Mouse (Mus musculus) MEL (cell line): ENCODE results near the gene Mob4. TPM values are rescaled to one million over a fixed set of nuclear protein-coding genes. Genes with fewer than 3 reads are reported as not detected.

Source experiments
- DNase-seq: peaks from one replicate; pipeline ENCODE4 v3.0.0; 2011; ENCODE audit warnings: low read depth, low spot score
- H3K27ac ChIP-seq: 2 replicates; pipeline ENCODE4 v1.5.1; 2012; ENCODE audit warnings: low read depth, mild to moderate bottlenecking, control low read depth, low read length, moderate library complexity; ENCODE audit not compliant: control insufficient read depth
- H3K27me3 ChIP-seq, 2 experiments: fragments of 150-350 bp in 1 of 2; sonication (generic) in 1 of 2; 2 replicates each; pipeline ENCODE4 v1.6.1; 2012; ENCODE audit warnings: low read length in 2 of 2, mild to moderate bottlenecking in 2 of 2, improper control_type of control experiment in 1 of 2, moderate library complexity in 1 of 2; ENCODE audit not compliant: insufficient read depth in 2 of 2, control insufficient read depth in 1 of 2
- H3K36me3 ChIP-seq, 2 experiments: 2 replicates each; pipeline ENCODE4 v1.6.1; 2012 to 2014; ENCODE audit warnings: low read length in 2 of 2, improper control_type of control experiment in 1 of 2, inconsistent platforms in 1 of 2, mild to moderate bottlenecking in 1 of 2; ENCODE audit not compliant: insufficient read depth in 2 of 2, control insufficient read depth in 1 of 2
- H3K4me1 ChIP-seq, 2 experiments: fragments of 150-350 bp in 1 of 2; sonication (generic) in 1 of 2; 2 replicates each; pipeline ENCODE4 v1.6.1; 2012; ENCODE audit warnings: low read length in 2 of 2, improper control_type of control experiment in 1 of 2, mild to moderate bottlenecking in 1 of 2; ENCODE audit not compliant: insufficient read depth in 2 of 2, control insufficient read depth in 1 of 2
- H3K4me3 ChIP-seq, 2 experiments: fragments of 150-350 bp in 1 of 2; sonication (generic) in 1 of 2; 2 replicates each; pipeline ENCODE4 v1.5.1; 2012; ENCODE audit warnings: low read depth in 2 of 2, low read length in 2 of 2, mild to moderate bottlenecking in 2 of 2, moderate library complexity in 2 of 2, control low read depth in 1 of 2, improper control_type of control experiment in 1 of 2; ENCODE audit not compliant: control insufficient read depth in 1 of 2, insufficient read depth in 1 of 2
- H3K79me2 ChIP-seq: 2 replicates; pipeline ENCODE4 v1.6.1; 2012; ENCODE audit warnings: mild to moderate bottlenecking, low read length, moderate library complexity; ENCODE audit not compliant: control insufficient read depth, poor library complexity, insufficient read depth
- H3K9ac ChIP-seq: 2 replicates; pipeline ENCODE4 v1.6.1; 2012; ENCODE audit warnings: low read depth, mild to moderate bottlenecking, control low read depth, low read length, moderate library complexity; ENCODE audit not compliant: control insufficient read depth, poor library complexity, severe bottlenecking
- H3K9me3 ChIP-seq: fragments of 150-350 bp; sonication (generic); replicated peaks from 2 replicates; pipeline ENCODE4 v1.6.1; 2012; ENCODE audit warnings: mild to moderate bottlenecking, low read length, improper control_type of control experiment, moderate library complexity; ENCODE audit not compliant: insufficient read depth
- CHD1 ChIP-seq: IDR thresholded peaks from 2 replicates; pipeline ENCODE4 v1.6.1; 2012; ENCODE audit warnings: low read depth, mild to moderate bottlenecking, inconsistent platforms, low read length, improper control_type of control experiment
- CHD2 ChIP-seq: IDR thresholded peaks from 2 replicates; pipeline ENCODE4 v1.6.1; 2011; ENCODE audit warnings: low read length, improper control_type of control experiment
- CTCF ChIP-seq, 3 experiments: IDR thresholded peaks in 2 of 3; conservative IDR thresholded peaks in 1 of 3; 2 replicates each; pipeline ENCODE4 v1.5.1; 2011 to 2012; ENCODE audit warnings: low read length in 3 of 3, low read depth in 2 of 3, mild to moderate bottlenecking in 2 of 3, improper control_type of control experiment in 1 of 3, inconsistent platforms in 1 of 3, mixed read lengths in 1 of 3, moderate library complexity in 1 of 3; ENCODE audit not compliant: control insufficient read depth in 1 of 3, insufficient read depth in 1 of 3, poor library complexity in 1 of 3, severe bottlenecking in 1 of 3
- ELF1 ChIP-seq: IDR thresholded peaks from 2 replicates; pipeline ENCODE4 v1.6.1; 2014; ENCODE audit warnings: low read depth, mild to moderate bottlenecking, inconsistent platforms, low read length, improper control_type of control experiment, moderate library complexity
- GABPA ChIP-seq: IDR thresholded peaks from 2 replicates; pipeline ENCODE4 v1.6.1; 2012; ENCODE audit warnings: low read depth, mild to moderate bottlenecking, inconsistent platforms, low read length, improper control_type of control experiment, moderate library complexity
- GATA1 ChIP-seq: IDR thresholded peaks from 2 replicates; pipeline ENCODE4 v1.6.1; 2011; ENCODE audit warnings: low read depth, low read length, improper control_type of control experiment
- HCFC1 ChIP-seq: IDR thresholded peaks from 2 replicates; pipeline ENCODE4 v1.6.1; 2012; ENCODE audit warnings: low read depth, mild to moderate bottlenecking, inconsistent platforms, low read length, improper control_type of control experiment, moderate library complexity
- JUND ChIP-seq: IDR thresholded peaks from 2 replicates; pipeline ENCODE4 v1.6.1; 2011; ENCODE audit warnings: low read depth, mild to moderate bottlenecking, improper control_type of control experiment, low read length
- KAT2A ChIP-seq: conservative IDR thresholded peaks from 2 replicates; pipeline ENCODE4 v1.6.1; 2012; ENCODE audit warnings: low read depth, low read length, improper control_type of control experiment, inconsistent platforms
- MAFK ChIP-seq: IDR thresholded peaks from 2 replicates; pipeline ENCODE4 v1.6.1; 2011; ENCODE audit warnings: low read depth, mild to moderate bottlenecking, low read length, improper control_type of control experiment, borderline replicate concordance
- MAX ChIP-seq: IDR thresholded peaks from 2 replicates; pipeline ENCODE4 v1.6.1; 2011; ENCODE audit warnings: low read length, improper control_type of control experiment
- MAZ ChIP-seq: IDR thresholded peaks from 2 replicates; pipeline ENCODE4 v1.6.1; 2012; ENCODE audit warnings: low read depth, mild to moderate bottlenecking, inconsistent platforms, low read length, improper control_type of control experiment
- MEF2A ChIP-seq: IDR thresholded peaks from 2 replicates; pipeline ENCODE4 v1.6.1; 2014; ENCODE audit warnings: low read depth, mild to moderate bottlenecking, inconsistent platforms, low read length, improper control_type of control experiment; ENCODE audit not compliant: poor library complexity, insufficient replicate concordance, severe bottlenecking; ENCODE audit errors: extremely low read depth
- MXI1 ChIP-seq: IDR thresholded peaks from 2 replicates; pipeline ENCODE4 v1.6.1; 2011; ENCODE audit warnings: mild to moderate bottlenecking, low read depth, low read length, improper control_type of control experiment
- MYB ChIP-seq: IDR thresholded peaks from 2 replicates; pipeline ENCODE4 v1.6.1; 2011; ENCODE audit warnings: mild to moderate bottlenecking, low read depth, low read length, improper control_type of control experiment
- NELFE ChIP-seq: IDR thresholded peaks from 2 replicates; pipeline ENCODE4 v1.6.1; 2011; ENCODE audit warnings: low read depth, low read length, improper control_type of control experiment
- NRF1 ChIP-seq: IDR thresholded peaks from 2 replicates; pipeline ENCODE4 v1.6.1; 2014; ENCODE audit warnings: low read depth, mild to moderate bottlenecking, inconsistent platforms, low read length, improper control_type of control experiment, moderate library complexity; ENCODE audit not compliant: poor library complexity, insufficient read depth, severe bottlenecking
- POLR2A ChIP-seq, 2 experiments: IDR thresholded peaks; 2 replicates each; pipeline ENCODE4 v1.6.1; 2011 to 2012; ENCODE audit warnings: low read length in 2 of 2, mild to moderate bottlenecking in 2 of 2, control low read depth in 1 of 2, improper control_type of control experiment in 1 of 2, low read depth in 1 of 2, moderate library complexity in 1 of 2; ENCODE audit not compliant: control insufficient read depth in 1 of 2, insufficient read depth in 1 of 2, poor library complexity in 1 of 2
- POLR2AphosphoS2 ChIP-seq: IDR thresholded peaks from 2 replicates; pipeline ENCODE4 v1.6.1; 2011; ENCODE audit warnings: low read length, improper control_type of control experiment
- POLR2AphosphoS5 ChIP-seq: IDR thresholded peaks from 2 replicates; pipeline ENCODE4 v1.6.1; 2012; ENCODE audit warnings: low read depth, borderline replicate concordance, mild to moderate bottlenecking, inconsistent platforms, low read length, moderate library complexity, mixed read lengths
- RAD21 ChIP-seq: IDR thresholded peaks from 2 replicates; pipeline ENCODE4 v1.6.1; 2011; ENCODE audit warnings: mild to moderate bottlenecking, low read depth, low read length, improper control_type of control experiment
- RCOR1 ChIP-seq: IDR thresholded peaks from 2 replicates; pipeline ENCODE4 v1.6.1; 2012; ENCODE audit warnings: low read depth, mild to moderate bottlenecking, inconsistent platforms, low read length, improper control_type of control experiment
- SIN3A ChIP-seq: IDR thresholded peaks from 2 replicates; pipeline ENCODE4 v1.6.1; 2012; ENCODE audit warnings: low read length, improper control_type of control experiment, inconsistent platforms
- SMC3 ChIP-seq: IDR thresholded peaks from 2 replicates; pipeline ENCODE4 v1.6.1; 2011; ENCODE audit warnings: low read depth, low read length, improper control_type of control experiment
- TAL1 ChIP-seq: IDR thresholded peaks from 2 replicates; pipeline ENCODE4 v1.6.1; 2012; ENCODE audit warnings: mild to moderate bottlenecking, inconsistent platforms, low read length, moderate library complexity, mixed read lengths
- TBP ChIP-seq: IDR thresholded peaks from 2 replicates; pipeline ENCODE4 v1.8.0; 2011; ENCODE audit warnings: low read depth, low read length, improper control_type of control experiment
- TCF12 ChIP-seq: IDR thresholded peaks from 2 replicates; pipeline ENCODE4 v1.6.1; 2014; ENCODE audit warnings: low read depth, mild to moderate bottlenecking, inconsistent platforms, low read length, improper control_type of control experiment, moderate library complexity
- UBTF ChIP-seq: IDR thresholded peaks from 2 replicates; pipeline ENCODE4 v1.6.1; 2012; ENCODE audit warnings: low read depth, mild to moderate bottlenecking, inconsistent platforms, low read length, improper control_type of control experiment, moderate library complexity, borderline replicate concordance; ENCODE audit not compliant: insufficient read depth
- USF1 ChIP-seq: IDR thresholded peaks from 2 replicates; pipeline ENCODE4 v1.6.1; 2014; ENCODE audit warnings: low read depth, mild to moderate bottlenecking, inconsistent platforms, low read length, improper control_type of control experiment, moderate library complexity
- USF2 ChIP-seq, 2 experiments: IDR thresholded peaks; 2 replicates each; pipeline ENCODE4 v1.6.1; 2011 to 2012; ENCODE audit warnings: improper control_type of control experiment in 2 of 2, low read length in 2 of 2, borderline replicate concordance in 1 of 2, inconsistent platforms in 1 of 2, low read depth in 1 of 2, mild to moderate bottlenecking in 1 of 2; ENCODE audit not compliant: insufficient read depth in 1 of 2
- ZC3H11A ChIP-seq: IDR thresholded peaks from 2 replicates; pipeline ENCODE4 v1.6.1; 2012; ENCODE audit warnings: low read depth, mild to moderate bottlenecking, inconsistent platforms, low read length, improper control_type of control experiment
- ZKSCAN1 ChIP-seq: IDR thresholded peaks from 2 replicates; pipeline ENCODE4 v1.6.1; 2012; ENCODE audit warnings: low read depth, mild to moderate bottlenecking, inconsistent platforms, low read length, improper control_type of control experiment, moderate library complexity
- ZMIZ1 ChIP-seq: IDR thresholded peaks from 2 replicates; pipeline ENCODE4 v1.6.1; 2012; ENCODE audit warnings: low read depth, mild to moderate bottlenecking, inconsistent platforms, low read length, improper control_type of control experiment, moderate library complexity
- ZNF384 ChIP-seq: IDR thresholded peaks from 2 replicates; pipeline ENCODE4 v1.6.1; 2012; ENCODE audit warnings: low read depth, mild to moderate bottlenecking, inconsistent platforms, low read length, improper control_type of control experiment
- polyA plus RNA-seq, 2 experiments: library from polyadenylated mRNA; stranded (reverse) in 1 of 2; unstranded in 1 of 2; fragments of >175 nt in 1 of 2; fragments of >200 nt in 1 of 2; gene quantifications; 2 replicates each; pipeline versions ENCODE4 v1.2.1 to v1.2.4; 2012; ENCODE audit warnings: low replicate concordance in 2 of 2, low read depth in 1 of 2; ENCODE audit not compliant: insufficient read length in 2 of 2, insufficient read depth in 1 of 2, missing spikeins in 1 of 2
- total RNA-seq: library from RNA; depleted of rRNA; stranded (reverse); fragments of 300-350 nt; gene quantifications from 2 replicates; pipeline ENCODE4 v1.2.3, GENCODE M21; 2012

The Mob4 gene
- total and polyA plus RNA-seq, 3 experiments: 22.0 to 62.1 (median 26.6) TPM

DNA sequence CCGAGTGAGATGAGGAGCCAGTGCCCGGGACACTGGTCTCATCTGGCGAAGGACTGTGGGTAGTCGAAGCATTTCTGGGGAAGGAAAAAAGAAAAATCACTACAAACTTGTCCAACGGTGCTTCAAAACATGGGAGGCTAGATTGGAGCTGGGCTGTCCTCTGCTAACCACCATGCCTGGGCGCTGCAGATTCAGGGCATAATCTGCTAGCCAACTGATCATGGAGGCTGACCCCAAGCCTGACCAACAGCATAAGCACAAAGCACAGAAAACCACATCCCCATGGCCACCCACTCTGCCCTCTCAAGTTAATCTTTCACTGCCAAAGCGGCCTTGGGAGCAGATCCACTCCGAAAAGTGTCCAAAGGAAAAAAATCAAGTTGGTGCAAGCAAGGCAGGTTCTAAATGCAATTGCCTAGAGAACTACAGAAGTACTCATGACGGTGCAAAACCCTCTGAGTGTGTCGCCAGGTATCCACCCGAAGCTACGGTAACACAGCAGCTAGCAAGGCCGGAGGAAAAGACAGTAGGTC is 44.1 kb upstream of the Mob4 start (continued):
- TF ChIP-seq GABPA: no peak
- no peak for TF ChIP-seq TCF12
- TF ChIP-seq, all 39 proteins: peak for 5

DNA sequence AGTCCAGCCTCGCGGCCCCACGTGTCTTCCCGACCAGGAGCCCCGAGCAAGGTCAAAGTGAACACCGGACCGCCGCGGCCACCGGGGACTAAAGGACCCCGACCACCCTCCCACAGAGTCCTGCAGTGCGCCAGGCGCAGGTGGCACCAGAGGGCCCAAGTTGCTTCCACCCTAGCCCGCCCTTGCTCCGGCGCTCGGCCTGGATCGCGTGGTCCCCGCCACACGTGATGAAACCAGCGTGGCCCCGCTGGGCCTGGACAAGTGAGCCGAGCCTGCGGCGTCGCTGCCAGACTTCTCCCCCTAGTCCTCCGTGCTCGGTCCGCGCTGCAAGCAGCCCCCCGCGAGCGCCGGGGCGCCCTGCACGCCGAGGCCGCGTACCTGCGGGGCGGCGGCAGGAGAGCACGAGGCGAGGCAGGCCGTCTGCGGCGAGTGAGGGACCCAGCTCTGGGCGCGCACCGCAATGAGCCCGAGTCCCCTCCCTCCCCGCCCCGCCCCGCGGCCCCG is 43.6 kb upstream of the Mob4 start:
- peak overlapping the region; percentile 96 for H3K9ac ChIP-seq
- no peaks in the 10 kb centered on the region for H3K9me3 ChIP-seq
- H3K27me3 ChIP-seq: no peaks in the 10 kb centered on the region
- no peak for DNase-seq
- peaks cover 22 to 56% of the 10 kb centered on the region in 2 experiments for H3K36me3 ChIP-seq
- H3K27ac ChIP-seq: peak overlapping the region; percentile 82
- peaks cover 71% of the 10 kb centered on the region for H3K79me2 ChIP-seq
- H3K4me1 ChIP-seq: peaks cover 4 to 22% of the 10 kb centered on the region in 2 experiments; a peak in 3 of 4 replicates
- peak overlapping the region; percentile 85 to 97 for H3K4me3 ChIP-seq
- TF ChIP-seq MAFK: no peak
- peak; percentile 78; the same call in 1 of the 2 replicates for TF ChIP-seq POLR2AphosphoS2
- peak; percentile 86 for TF ChIP-seq NELFE
- TF ChIP-seq MAZ: no peak
- TF ChIP-seq USF2 (IDR thresholded peaks at IDR 0.05; ENCODE audit: borderline replicate concordance in 1 of 2, insufficient read depth in 1 of 2, low read depth in 1 of 2, low read length in 2 of 2): no peak
- peak; percentile 65 for TF ChIP-seq USF1
- no peak for TF ChIP-seq MEF2A
- peak; percentile 78 for TF ChIP-seq ZMIZ1
- TF ChIP-seq MAX: peak; percentile 91
- TF ChIP-seq POLR2AphosphoS5: no peak
- TF ChIP-seq POLR2A (IDR thresholded peaks at IDR 0.05; ENCODE audit: control insufficient read depth in 1 of 2, insufficient read depth in 1 of 2, low read depth in 1 of 2, low read length in 2 of 2, poor library complexity in 1 of 2): peak; percentile 61 to 68; a peak in 2 of 4 replicates
- TF ChIP-seq SMC3: no peak
- no peak for TF ChIP-seq TBP
- no peak; the same call in 1 of the 2 replicates for TF ChIP-seq UBTF
- no peak for TF ChIP-seq GATA1
- no peak for TF ChIP-seq JUND
- TF ChIP-seq CTCF (IDR thresholded peaks at IDR 0.05 in 2 of 3, conservative IDR thresholded peaks at IDR 0.05 in 1 of 3; ENCODE audit: control insufficient read depth in 1 of 3, insufficient read depth in 1 of 3, low read depth in 2 of 3, low read length in 3 of 3, poor library complexity in 1 of 3, severe bottlenecking in 1 of 3): no peak
- no peak for TF ChIP-seq HCFC1
- no peak for TF ChIP-seq ZNF384
- no peak for TF ChIP-seq ELF1
- TF ChIP-seq GABPA: no peak
- no peak for TF ChIP-seq TAL1
- TF ChIP-seq CHD2: no peak
- TF ChIP-seq NRF1: no peak
- no peak for TF ChIP-seq RCOR1
- no peak; the same call in 1 of the 2 replicates for TF ChIP-seq TCF12
- TF ChIP-seq MYB: no peak
- no peak for TF ChIP-seq ZC3H11A
- peak; percentile 88 for TF ChIP-seq MXI1
- TF ChIP-seq KAT2A: no peak
- TF ChIP-seq ZKSCAN1: no peak
- TF ChIP-seq RAD21: no peak
- TF ChIP-seq CHD1: 0 out of 2 replicates have a peak, but pooled peaks have one; percentile 19
- peak; percentile 53 for TF ChIP-seq SIN3A
